Mouse (Mus musculus) gonadal fat pad, adult 2 months (tissue): ENCODE data around the gene Bpifa6. TPM values are rescaled to one million over a fixed set of nuclear protein-coding genes. Genes with fewer than 3 reads are reported as not detected.
"Not testable (repeated sequence)": the region's sequence is repeated elsewhere in the genome, so short reads cannot be mapped to it uniquely, and the experiment has no call there.

Experiments used
- DNase-seq: peaks from one replicate; pipeline ENCODE4 v3.0.0-alpha.2; 2012; ENCODE audit warnings: low read depth
- polyA plus RNA-seq: library from polyadenylated mRNA; depleted of rRNA; stranded (reverse); fragments of >200 nt; gene quantifications from 2 replicates; pipeline ENCODE4 v1.2.3, GENCODE M21; 2012; rRNA removed

Gene Bpifa6
- not detected in 2 replicates for polyA plus RNA-seq

DNA sequence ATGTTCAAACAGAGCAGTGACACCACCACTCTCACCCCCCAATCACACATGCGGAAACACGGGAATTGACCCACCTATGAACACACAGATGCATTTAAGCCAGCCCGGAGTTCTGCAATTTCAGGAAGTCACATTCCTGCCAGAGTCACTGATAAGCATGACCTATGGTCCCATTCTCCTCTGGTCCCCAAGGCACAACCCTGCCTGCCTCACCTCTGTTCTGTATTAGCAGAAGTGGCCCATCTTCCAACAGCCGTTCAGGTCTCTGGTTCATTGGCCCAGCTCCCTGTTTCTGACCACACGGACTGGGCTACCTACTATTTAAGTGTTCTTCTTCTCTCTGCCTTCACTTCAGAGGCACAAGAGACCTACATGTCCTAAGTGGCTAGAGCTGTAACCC lies at the start of gene Bpifa6:
Bpifa6 (plus strand) TSS at position 364 of the 400 bp plus-strand sequence.
- no peak for DNase-seq

DNA sequence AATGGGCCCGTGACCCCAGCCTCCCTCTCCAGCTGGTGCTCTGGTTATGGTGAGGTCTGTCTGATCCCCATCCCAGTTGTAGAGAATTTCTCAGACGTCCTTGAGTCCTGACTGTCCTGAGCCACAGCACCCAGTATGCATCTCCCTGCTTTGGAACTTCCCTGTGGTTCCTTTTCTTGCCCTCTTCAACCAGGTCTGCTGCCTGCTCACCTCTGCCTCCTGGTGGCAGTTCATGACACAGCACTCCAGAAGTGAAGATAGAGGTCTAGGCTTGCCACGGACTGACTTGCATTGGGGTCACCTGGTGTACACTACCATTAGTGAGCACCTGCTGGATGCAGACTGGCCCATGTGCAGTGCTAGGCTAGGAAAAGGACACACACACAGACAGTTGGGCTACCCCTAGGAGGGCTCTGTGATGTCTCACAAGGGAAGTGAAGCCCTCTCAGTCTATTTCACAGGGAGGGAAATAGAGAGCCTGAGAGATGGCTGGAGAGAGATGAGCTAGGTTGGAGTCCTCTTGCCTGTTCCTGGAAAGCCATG lies 44.8 kb upstream of the Bpifa6 start:
- DNase-seq, result no peak

DNA sequence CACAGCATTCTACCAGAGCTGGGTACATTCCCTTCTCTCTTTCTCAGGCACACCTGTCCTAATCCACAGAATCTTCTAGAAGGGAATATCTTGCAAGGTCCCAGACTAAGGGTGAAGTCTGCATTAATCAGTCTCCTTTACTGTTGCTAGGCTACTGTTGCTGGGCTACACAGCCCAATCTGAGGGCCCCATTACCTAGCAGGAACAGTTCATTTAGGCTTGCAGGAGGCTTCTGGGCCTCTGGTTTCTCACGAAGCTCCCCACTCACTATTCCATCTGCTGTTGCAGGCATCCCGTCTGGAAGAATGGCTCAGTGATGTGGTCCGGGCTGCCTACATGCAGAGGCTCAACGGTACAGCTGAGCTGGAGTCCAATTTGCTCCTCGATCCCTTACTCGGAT lies 43.6 kb upstream of the Bpifa6 start:
- DNase-seq, result no peak

DNA sequence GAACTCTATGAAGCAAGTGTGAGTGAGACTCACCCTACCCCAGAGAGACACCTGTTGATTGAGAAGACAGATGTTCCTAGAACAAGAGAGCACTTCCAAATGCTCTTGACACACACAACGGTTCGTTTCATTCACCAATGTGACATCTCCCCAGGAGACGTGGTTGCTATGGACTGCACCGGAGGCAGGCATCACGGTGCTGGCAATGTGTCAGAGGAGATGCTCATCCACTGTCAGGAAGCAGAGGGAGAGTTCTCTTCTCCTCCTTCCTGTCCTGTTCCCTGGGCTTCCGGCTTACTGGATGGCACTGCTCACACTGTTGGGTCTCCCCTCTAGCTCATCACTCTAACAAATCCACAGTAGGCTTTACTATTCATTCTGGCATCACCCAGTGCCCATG lies 41.4 kb upstream of the Bpifa6 start:
- no peak for DNase-seq

DNA sequence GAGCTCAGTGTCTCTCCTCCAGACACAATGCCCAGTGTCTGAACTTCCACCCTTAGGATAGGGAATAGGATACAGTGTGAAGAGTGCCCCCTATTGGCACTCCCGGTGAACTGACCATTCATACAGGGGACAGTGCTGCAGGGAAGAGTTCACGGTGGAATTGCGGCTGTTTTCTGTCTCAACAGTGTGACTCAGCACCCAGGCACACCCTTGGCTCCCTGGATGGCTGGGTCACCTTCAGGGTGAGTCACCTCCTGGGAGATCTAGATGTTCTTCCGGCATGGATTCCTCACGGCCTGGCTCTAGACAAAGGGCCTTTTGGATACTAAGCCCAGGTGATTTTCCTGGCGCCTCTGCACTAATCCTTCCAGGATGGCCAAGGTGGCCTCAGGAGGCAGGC lies 39.4 kb upstream of the Bpifa6 start:
- no peak for DNase-seq

DNA sequence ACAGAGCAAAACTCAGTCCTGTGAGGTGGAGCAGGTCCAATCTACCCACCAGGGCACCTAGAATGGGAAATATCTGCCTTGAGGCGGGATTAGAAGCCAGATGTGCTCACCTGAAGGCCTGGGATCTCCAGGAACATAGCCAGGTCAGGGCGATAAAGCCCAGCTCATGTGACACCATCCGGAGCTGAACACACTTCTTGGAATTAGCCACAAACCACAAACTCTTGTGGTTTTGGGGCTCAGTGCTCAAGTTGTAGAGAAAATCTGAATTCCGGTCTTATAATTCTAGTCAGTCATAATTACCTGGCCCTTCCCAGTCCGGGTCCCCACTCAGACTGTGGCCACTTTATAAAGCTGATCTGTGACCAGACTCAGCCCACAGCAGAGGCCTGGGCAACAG lies 36.9 kb upstream of the Bpifa6 start, which contains the start of gene Bpifb4:
Bpifb4 (plus strand) TSS at position 370 of the 400 bp plus-strand sequence.
- DNase-seq, result no peak

DNA sequence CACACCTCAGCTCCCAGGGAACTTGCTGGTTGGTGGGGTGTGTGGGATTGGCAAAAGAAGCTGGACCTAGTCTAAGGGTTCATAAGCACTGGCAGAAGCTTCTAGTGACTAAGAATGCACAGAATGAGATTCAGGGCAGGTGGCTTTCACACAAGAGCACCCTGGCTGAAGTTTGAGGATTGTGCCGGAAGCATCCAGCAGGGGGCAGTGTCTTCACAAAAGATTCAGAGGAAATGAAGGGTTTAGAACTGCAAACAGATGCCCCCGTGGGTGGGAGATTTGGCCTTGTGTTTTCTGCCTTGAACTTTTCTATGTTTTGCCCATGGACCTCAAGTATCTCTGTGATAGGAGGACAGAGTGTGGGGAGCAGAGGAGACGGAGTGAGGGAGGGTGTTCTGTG lies 31.2 kb upstream of the Bpifa6 start:
- no peak for DNase-seq

DNA sequence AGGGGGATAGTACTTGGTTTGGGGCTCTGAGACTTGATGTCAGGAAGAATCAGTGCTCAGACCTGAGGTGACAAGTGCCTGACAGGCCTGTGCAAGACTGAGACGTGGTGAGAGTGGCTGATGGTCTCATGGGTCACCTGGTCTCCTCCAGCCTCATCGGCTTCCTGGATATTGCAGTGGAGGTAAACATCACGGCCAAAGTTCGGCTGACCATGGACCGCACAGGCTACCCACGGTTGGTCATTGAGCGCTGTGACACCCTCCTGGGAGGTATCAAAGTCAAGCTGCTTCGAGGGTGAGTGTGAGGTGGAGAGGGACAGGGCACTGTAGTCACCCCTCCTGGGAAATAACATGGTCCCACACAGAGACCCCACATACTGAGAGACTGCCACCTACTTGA lies 30.2 kb upstream of the Bpifa6 start:
- DNase-seq, result no peak

DNA sequence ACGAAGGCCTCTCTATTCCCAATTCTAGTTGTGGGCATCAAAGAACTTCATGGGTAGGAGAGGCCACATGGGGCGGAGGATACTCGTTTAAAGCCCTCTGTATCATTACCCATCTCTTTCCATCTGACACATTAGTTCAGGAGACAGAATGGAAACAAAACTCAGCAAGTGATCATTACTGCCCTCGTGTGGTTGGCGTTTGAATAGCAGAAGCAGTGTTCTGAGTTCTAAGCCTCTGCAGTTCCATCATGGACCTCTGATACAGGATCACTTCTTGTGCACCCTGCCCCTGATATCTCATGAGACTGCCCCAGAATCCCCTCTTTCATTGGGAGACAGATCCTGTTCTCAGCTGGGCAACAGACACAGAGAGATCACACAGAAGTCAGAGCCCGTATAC lies 21.8 kb upstream of the Bpifa6 start:
- no peak for DNase-seq

DNA sequence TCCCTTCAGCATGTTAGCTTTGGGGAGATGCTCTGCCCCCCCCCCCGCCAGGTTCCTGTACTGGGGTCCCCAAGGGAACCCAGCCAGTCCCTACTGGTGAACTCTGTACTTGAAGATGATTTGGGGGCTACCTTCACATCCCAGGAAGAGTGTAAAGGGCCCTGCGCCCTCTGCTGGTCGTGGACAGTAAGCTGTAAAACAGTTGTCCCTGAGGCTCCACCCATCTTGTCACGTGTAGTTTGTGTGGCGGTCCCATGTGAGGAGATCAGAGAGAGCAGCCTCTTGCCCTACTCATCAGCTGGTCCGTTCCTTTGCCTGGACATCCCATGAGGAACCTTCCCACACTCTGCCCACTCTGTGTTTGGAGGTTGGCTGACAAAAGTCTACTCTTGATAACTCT lies 20.9 kb upstream of the Bpifa6 start:
- no peak for DNase-seq

DNA sequence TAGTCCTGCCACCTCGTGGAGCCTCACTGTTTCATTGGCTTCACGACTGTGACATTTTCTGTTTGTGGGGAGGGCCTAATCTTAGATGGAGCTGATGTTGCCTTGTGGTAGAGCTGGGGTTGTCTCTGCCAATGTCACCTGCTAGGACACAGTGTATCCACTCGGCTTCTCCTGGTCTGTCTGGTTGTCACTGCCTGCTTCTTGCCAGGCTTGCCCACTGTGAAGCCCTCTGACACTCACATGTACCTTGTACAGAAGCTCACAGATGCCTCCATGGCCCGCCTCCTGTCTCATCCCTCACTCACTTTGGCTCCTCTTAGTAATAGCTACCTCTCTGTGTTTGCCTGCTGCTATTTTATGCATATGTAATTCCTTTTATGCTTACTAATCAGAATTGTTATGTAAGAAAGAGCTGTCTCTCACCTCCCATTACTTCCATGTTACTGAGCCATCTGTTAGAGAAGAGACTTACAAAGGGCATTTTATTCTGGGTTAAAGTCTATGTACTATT lies 11.9 kb upstream of the Bpifa6 start:
- DNase-seq, result no peak

DNA sequence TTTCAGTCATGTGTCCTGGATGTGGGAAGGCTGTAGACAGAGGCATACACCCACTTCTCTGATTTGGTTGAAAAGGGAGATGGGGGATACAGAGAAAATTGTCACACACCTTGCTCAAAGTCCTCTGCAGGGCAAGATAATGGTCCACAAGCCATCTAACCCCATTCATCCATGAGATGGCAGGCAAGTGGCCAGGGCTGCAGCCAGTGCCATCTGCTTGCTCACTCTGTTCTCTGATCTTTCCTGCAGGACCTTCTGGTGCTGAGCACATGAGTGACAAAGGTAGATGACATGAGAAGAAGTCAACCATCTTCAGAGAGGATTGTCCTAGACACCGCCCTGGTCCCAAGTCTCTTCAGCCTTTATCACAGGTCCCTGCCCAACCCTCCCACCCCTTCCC lies 11.4 kb upstream of the Bpifa6 start:
- DNase-seq, result no peak

DNA sequence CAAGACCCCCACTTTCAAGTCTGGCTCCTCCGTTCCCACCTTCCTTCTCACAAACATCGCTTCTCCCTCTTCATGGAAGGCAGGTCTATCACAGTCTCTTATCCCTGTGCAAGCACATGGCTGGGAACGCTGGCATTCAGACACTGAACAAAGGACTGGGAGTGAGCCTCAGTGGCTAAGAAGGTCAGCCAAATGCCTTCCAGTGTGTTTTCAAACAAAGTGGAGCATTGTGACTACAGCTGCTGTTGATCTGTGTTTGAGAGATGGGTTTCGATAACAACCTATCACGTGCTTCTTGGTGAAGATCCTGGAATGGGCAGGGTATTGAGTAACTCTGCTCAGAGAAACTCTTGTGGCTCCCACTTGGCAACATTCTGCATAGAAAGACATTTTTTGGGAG lies 4.5 kb upstream of the Bpifa6 start:
- no peak for DNase-seq

DNA sequence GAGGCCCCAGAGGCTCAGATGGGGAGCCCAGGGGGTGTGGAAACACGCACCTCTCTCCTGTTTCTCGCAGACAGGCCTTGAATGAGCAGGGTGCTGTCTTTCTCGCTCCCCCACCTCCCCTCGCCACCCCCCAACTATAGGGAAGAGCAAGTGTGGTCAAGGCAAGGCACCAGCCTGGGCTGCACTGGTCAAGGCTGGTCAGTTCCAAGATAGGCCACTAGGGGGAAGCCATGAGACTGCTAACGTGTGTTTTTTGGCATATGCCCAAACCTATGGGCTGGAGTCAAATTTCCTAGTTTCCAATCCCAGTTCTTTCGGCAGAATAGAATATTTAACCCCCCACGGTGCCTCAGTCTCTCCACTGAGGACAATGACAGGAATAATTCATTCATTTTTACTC lies 21.0 kb downstream of the Bpifa6 start:
- DNase-seq, result peak; percentile 6

DNA sequence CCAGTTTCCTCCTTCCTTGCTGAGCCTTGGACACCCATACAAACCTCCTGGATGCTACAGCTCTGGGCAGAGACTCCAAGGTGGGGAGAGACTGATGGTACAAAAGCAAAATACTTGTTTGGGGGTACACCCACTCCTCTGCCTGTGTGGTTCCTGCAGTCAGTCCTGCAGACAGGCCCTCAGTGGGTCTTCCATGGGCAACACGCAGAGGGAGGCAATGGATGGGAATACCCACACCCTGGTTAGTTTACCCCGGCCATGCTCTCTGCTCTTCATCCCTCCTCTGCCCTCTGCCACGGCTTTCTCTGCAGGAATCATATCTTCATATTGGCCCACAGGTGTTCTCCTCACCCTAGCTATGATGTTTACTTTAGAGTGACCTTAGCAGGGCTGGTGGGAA lies 25.8 kb downstream of the Bpifa6 start:
- DNase-seq, result no peak

DNA sequence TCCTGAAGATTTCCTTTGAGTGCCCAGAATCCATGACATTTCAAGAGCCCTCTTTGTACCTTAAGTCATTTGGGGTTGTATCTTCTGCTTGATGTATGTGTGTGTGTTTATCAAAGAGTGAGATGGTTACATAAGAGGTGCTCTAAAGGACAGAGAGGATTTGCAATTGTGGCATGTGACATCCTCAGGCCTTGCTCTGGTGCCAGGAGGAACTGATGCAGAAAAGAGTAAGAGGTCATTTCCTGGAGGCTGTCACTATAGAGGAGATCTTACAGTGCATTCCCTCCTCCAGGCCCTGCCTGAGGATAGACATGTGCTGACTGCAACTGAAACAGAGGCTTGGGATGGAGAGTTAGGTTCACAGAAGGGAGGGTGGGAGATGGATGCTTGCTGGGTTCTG lies 26.3 kb downstream of the Bpifa6 start:
- no peak for DNase-seq

DNA sequence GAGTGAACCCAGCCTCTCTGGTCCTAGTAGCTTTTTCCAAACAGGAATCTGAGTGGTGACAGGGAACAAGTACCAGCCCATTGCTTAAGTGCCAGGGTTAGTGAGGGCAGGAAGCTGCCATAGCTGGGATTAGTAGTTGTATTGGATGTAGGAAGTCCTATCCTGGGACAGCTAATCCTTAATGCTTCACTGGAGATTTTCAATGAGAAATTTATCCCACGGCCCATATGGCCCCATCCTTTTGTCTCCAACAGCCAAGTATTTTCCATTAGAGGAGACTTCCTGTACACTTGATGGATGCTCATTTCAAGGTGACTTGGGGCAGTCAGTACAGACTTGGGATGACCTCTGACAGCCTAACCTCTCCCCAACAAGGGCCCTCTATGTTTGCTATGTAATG lies 29.7 kb downstream of the Bpifa6 start:
- DNase-seq, result no peak

DNA sequence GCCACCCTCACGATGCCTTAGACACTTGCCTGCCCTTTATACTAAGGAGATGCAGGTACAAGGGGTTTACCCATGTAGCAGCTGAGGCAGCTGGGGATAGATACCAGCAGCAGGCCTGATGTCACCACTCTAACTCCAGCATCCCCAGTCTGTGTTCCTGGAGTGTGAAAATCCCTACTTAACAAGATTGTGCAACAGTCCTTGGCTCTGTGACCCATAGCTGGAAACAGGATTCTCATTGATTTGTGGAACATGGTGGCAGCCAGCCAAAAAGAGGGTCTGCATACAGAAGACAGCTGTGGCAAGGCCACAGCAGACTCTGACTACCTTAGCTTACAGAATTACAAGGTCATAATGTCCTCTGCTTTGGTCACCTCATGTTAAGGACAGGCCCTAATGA lies 30.3 kb downstream of the Bpifa6 start:
- DNase-seq, result no peak

DNA sequence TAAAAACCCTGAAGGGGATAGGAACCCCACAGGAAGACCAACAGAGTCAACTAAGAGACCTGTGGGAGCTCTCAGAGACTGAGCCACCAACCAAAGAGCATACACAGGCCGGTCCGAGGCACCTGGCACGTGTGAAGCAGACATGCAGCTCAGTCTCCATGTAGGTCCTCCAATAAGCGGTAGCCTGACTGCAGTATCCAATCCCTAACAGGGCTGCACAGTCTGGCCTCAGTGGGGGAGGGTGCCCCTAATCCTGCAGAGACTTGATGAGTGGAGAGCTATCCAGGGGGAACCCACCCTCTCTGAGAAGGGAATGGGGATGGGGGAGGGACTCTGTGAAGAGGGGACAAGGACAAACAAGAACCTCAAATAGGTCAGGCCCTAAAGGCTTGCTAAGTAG lies 31.0 kb downstream of the Bpifa6 start:
- no peak for DNase-seq

DNA sequence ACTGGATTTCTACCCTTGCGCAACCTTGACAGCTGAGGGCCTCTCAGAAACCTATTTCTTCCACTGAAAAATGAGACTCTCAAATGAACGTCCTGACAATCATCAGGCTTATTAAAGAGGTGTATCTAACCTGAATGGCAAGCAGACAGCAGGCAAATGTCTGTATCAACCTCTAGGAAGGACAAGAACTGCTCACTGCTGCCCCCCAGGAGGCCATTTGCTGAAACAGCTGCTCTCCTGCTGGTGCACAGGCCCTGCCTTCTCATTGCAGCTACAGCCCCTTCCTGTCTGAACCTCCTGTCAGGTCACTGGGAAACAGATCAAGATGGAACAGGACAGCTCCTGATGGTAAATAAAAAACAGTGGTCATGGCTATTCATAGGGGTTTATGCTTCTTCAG lies 31.6 kb downstream of the Bpifa6 start:
- DNase-seq, result no peak

DNA sequence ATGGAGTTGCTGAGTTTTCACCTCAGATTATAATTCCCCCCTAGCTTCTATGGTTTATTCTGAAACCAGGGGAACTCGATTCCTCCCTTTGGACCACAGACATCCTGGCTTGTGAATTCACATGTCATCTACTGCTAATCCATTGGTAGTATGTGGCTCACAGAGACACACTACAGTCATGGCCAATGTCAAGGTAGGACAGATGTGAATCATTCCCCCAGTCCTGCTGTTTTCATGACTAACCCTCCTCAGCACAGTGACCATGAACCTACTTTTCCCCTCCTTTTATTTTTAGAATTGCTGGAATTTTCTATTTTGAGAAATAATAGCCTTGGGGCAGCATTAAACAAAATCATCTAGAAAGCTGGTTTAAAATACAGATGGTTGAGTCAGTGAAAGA lies 32.6 kb downstream of the Bpifa6 start:
- DNase-seq, result no peak

DNA sequence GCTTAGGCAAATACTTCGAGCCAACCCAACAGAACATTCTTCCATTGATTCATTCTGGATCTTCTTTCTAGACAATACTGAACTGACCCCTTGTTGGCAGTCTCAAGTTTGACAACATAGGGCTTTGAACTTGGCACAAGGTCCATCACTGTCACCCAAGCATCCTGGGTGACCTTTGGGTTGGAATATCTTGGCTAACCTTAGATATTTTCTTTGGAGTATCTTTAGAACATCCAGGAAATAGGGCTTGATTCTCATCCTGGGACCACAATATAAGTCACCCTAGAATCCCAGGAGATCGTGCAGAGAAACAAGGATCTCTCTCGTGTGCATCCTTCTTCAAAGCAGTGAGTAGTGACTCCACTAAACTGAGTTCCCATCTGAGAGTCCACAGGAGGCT lies 33.2 kb downstream of the Bpifa6 start, which contains the start of gene Bpifa2:
Bpifa2 (plus strand) TSS at position 301 of the 400 bp plus-strand sequence.
- DNase-seq, result no peak

DNA sequence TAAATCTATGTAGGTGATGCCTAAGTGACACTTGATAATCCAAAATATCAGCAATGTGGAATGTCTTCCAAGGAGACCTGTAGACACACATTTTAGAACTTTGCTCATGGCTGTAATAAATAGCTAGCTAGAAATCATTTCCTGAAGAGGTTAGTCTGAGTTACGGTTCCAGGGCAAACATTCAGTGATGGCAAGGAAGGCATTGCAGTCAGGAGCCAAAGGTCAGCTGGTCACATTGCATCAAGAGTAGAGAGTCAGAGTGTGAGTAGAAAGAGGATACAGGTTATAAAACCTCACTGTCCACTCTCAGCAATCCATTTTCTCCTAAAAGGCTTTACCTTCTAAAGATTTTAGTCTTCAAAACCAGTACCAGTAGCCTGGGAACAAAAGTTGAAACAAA lies 43.2 kb downstream of the Bpifa6 start:
- DNase-seq, result no peak

DNA sequence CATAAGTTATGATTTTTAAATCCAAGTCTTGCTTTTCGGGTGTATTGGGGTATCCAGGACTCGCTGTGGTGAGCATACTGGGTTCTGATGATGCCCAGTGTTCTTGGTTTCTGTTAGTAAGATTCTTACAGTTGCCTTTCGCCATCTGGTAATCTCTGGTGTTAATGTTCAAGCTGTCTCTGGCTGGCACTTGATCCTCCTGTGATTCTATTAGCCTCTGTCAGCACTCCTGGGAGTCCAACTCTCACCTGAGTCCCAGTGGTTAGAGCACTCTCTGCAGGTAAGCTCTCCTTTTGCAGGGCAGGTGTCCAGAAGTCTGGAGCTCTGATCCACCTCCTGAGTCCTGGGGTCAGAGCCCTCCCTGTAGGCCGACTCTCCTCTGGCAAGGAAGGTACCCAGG lies 49.9 kb downstream of the Bpifa6 start:
- DNase-seq, result not testable (repeated sequence)
